Mouse (Mus musculus) hindlimb bud, embryonic 11.5 days (tissue): Measurements from ENCODE around the gene Tpcn1.

Source experiments
- DNase-seq: peaks from one replicate; pipeline ENCODE4 v3.0.0-alpha.2; 2012; ENCODE audit warnings: low read depth, low spot score; ENCODE audit errors: extremely low spot score

The Tpcn1 gene

GRCm38 (mm10) chr5:120490679-120491192, 97.7 kb downstream of the Tpcn1 start:
- DNase-seq: no peak

- no peak for DNase-seq
Observed at GRCm38 (mm10) chr5:120487844-120488243, 100.6 kb downstream of the Tpcn1 start.
